Mouse (Mus musculus) myocyte (in vitro differentiated cells): ENCODE results near the gene Fastkd3. TPM values are rescaled to one million over a fixed set of nuclear protein-coding genes. Genes with fewer than 3 reads are reported as not detected.

Experiments used
- H3K27me3 ChIP-seq: one replicate; pipeline ENCODE4 v1.6.1; 2011; ENCODE audit not compliant: control insufficient read depth, insufficient read depth, insufficient read length
- H3K36me3 ChIP-seq: one replicate; pipeline ENCODE4 v1.6.1; 2011; ENCODE audit not compliant: control insufficient read depth, insufficient read depth
- H3K4me2 ChIP-seq: one replicate; pipeline ENCODE4 v1.6.1; 2011; ENCODE audit warnings: low read depth, control low read depth
- H3K4me3 ChIP-seq: one replicate; pipeline ENCODE4 v1.5.1; 2011; ENCODE audit warnings: mild to moderate bottlenecking, control low read depth, moderate library complexity
- H3K79me2 ChIP-seq: one replicate; pipeline ENCODE4 v1.6.1; 2011; ENCODE audit not compliant: control insufficient read depth, insufficient read depth
- H3ac ChIP-seq: one replicate; pipeline ENCODE4 v1.6.1; 2011; ENCODE audit not compliant: control insufficient read depth, insufficient read length
- CEBPB ChIP-seq: IDR thresholded peaks from 2 replicates; pipeline ENCODE4 v1.6.1; 2011; ENCODE audit warnings: mild to moderate bottlenecking, moderate library complexity; ENCODE audit not compliant: poor library complexity, insufficient read depth, severe bottlenecking
- E2F4 ChIP-seq: IDR thresholded peaks from one replicate; pipeline ENCODE4 v1.6.1; 2011; ENCODE audit warnings: mild to moderate bottlenecking, control low read depth, moderate library complexity; ENCODE audit not compliant: insufficient read depth
- MAX ChIP-seq: IDR thresholded peaks from one replicate; pipeline ENCODE4 v1.6.1; 2011; ENCODE audit warnings: low read depth, mild to moderate bottlenecking, control low read depth
- MYOD1 ChIP-seq, 3 experiments: IDR thresholded peaks; one replicate each; pipeline ENCODE4 v1.6.1; 2011; ENCODE audit warnings: control low read depth in 2 of 3, low read depth in 2 of 3, mild to moderate bottlenecking in 2 of 3, moderate library complexity in 1 of 3; ENCODE audit not compliant: insufficient read length in 2 of 3, control insufficient read depth in 1 of 3
- MYOG ChIP-seq, 3 experiments: IDR thresholded peaks; one replicate each; pipeline ENCODE4 v1.6.1; 2011; ENCODE audit warnings: control low read depth in 2 of 3, low read depth in 2 of 3, mild to moderate bottlenecking in 2 of 3; ENCODE audit not compliant: insufficient read length in 2 of 3, control insufficient read depth in 1 of 3, insufficient read depth in 1 of 3
- POLR2A ChIP-seq: IDR thresholded peaks from one replicate; pipeline ENCODE4 v1.6.1; 2011; ENCODE audit warnings: low read depth, mild to moderate bottlenecking, control low read depth, moderate library complexity; ENCODE audit not compliant: insufficient read length
- POLR2AphosphoS2 ChIP-seq: IDR thresholded peaks from one replicate; pipeline ENCODE4 v1.6.1; 2011; ENCODE audit warnings: low read depth, control low read depth; ENCODE audit not compliant: insufficient read length
- REST ChIP-seq: IDR thresholded peaks from one replicate; pipeline ENCODE4 v1.6.1; 2011; ENCODE audit warnings: mild to moderate bottlenecking, control low read depth, moderate library complexity; ENCODE audit not compliant: insufficient read depth, insufficient read length
- SRF ChIP-seq: IDR thresholded peaks from one replicate; pipeline ENCODE4 v1.6.1; 2011; ENCODE audit warnings: low read depth; ENCODE audit not compliant: control insufficient read depth, insufficient read length
- TCF12 ChIP-seq: IDR thresholded peaks from one replicate; pipeline ENCODE4 v1.6.1; 2011; ENCODE audit warnings: mild to moderate bottlenecking, control low read depth; ENCODE audit not compliant: poor library complexity, insufficient read depth, severe bottlenecking
- TCF3 ChIP-seq: IDR thresholded peaks from one replicate; pipeline ENCODE4 v1.6.1; 2011; ENCODE audit warnings: low read depth, control low read depth; ENCODE audit not compliant: insufficient read length
- USF1 ChIP-seq: IDR thresholded peaks from one replicate; pipeline ENCODE4 v1.6.1; 2011; ENCODE audit warnings: low read depth, mild to moderate bottlenecking, control low read depth, moderate library complexity
- polyA plus RNA-seq: library from polyadenylated mRNA; unstranded; fragments of >200 nt; fragmentation: generic; extraction: Trizol; gene quantifications from one replicate; pipeline ENCODE4 v1.2.1, GENCODE M21; 2012; ENCODE audit warnings: missing spikeins

Gene Fastkd3
- polyA plus RNA-seq, 1 experiment = 9.0 TPM

- Histone ChIP-seq H3ac (no peak overlapping the region), H3K36me3 (no peaks in the 10 kb centered on the region), H3K79me2 (no peaks in the 10 kb centered on the region), H3K27me3 (no peaks in the 10 kb centered on the region), H3K4me2 (peak overlapping the region; percentile 60), H3K4me3 (no peak overlapping the region)
- TF ChIP-seq E2F4 (no peak), USF1 (peak; percentile 85), MAX (no peak), MYOG (IDR thresholded peaks at IDR 0.05; ENCODE audit: control insufficient read depth in 1 of 3, insufficient read depth in 1 of 3, insufficient read length in 2 of 3, low read depth in 2 of 3) (no peak)
These were observed 23.7 kb downstream of the Fastkd3 start for GRCm38 (mm10) chr13:68605689-68606126.

GRCm38 (mm10) chr13:68607652-68608405, 25.8 kb downstream of the Fastkd3 start:
- TF ChIP-seq MAX = no peak
- TF ChIP-seq MYOG (IDR thresholded peaks at IDR 0.05; ENCODE audit: control insufficient read depth in 1 of 3, insufficient read depth in 1 of 3, insufficient read length in 2 of 3, low read depth in 2 of 3) = no peak
- TF ChIP-seq TCF12 = no peak
- no peak for TF ChIP-seq TCF3
- no peak for TF ChIP-seq E2F4
- TF ChIP-seq MYOD1 (IDR thresholded peaks at IDR 0.05; ENCODE audit: control insufficient read depth in 1 of 3, insufficient read length in 2 of 3, low read depth in 2 of 3) = no peak
- TF ChIP-seq POLR2AphosphoS2 = no peak
- no peak for TF ChIP-seq CEBPB
- no peak for TF ChIP-seq USF1
- no peak for TF ChIP-seq SRF
- TF ChIP-seq REST = no peak
- TF ChIP-seq POLR2A = no peak
- Histone ChIP-seq H3K4me2 (no peak overlapping the region), H3K4me3 (no peak overlapping the region), H3ac (no peak overlapping the region), H3K27me3 (no peaks in the 10 kb centered on the region), H3K79me2 (no peaks in the 10 kb centered on the region), H3K36me3 (no peaks in the 10 kb centered on the region)

GRCm38 (mm10) chr13:68622792-68623191, 40.8 kb downstream of the Fastkd3 start:
- no peak for TF ChIP-seq USF1
- TF ChIP-seq MAX = no peak
- TF ChIP-seq CEBPB = no peak
- TF ChIP-seq POLR2A = no peak
- TF ChIP-seq REST = no peak
- no peak for TF ChIP-seq MYOG (IDR thresholded peaks at IDR 0.05; ENCODE audit: control insufficient read depth in 1 of 3, insufficient read depth in 1 of 3, insufficient read length in 2 of 3, low read depth in 2 of 3)
- no peak for TF ChIP-seq E2F4
- peaks cover 7% of the 10 kb centered on the region for H3K27me3 ChIP-seq
- H3K36me3 ChIP-seq = no peaks in the 10 kb centered on the region
- no peak overlapping the region for H3K4me2 ChIP-seq
- no peaks in the 10 kb centered on the region for H3K79me2 ChIP-seq
- no peak overlapping the region for H3ac ChIP-seq
- no peak overlapping the region for H3K4me3 ChIP-seq

- H3K79me2 ChIP-seq = no peaks in the 10 kb centered on the region
- H3K27me3 ChIP-seq = no peaks in the 10 kb centered on the region
- no peak overlapping the region for H3K4me2 ChIP-seq
- H3ac ChIP-seq = no peak overlapping the region
- H3K36me3 ChIP-seq = no peaks in the 10 kb centered on the region
- no peak overlapping the region for H3K4me3 ChIP-seq
- TF ChIP-seq CEBPB = no peak
- no peak for TF ChIP-seq POLR2AphosphoS2
- TF ChIP-seq MYOD1 (IDR thresholded peaks at IDR 0.05; ENCODE audit: control insufficient read depth in 1 of 3, insufficient read length in 2 of 3, low read depth in 2 of 3) = no peak
- TF ChIP-seq TCF12 = no peak
- no peak for TF ChIP-seq MYOG (IDR thresholded peaks at IDR 0.05; ENCODE audit: control insufficient read depth in 1 of 3, insufficient read depth in 1 of 3, insufficient read length in 2 of 3, low read depth in 2 of 3)
- no peak for TF ChIP-seq TCF3
- no peak for TF ChIP-seq E2F4
- no peak for TF ChIP-seq MAX
These were observed 45.0 kb downstream of the Fastkd3 start for GRCm38 (mm10) chr13:68627041-68627440.

Other genes starting within 250 kb of the Fastkd3 start
- 13.8 TPM for gene Mtrr, start 85 bp upstream of the Fastkd3 start, polyA plus RNA-seq
- 0.06 TPM for gene 1700001L19Rik, start 15.2 kb downstream of the Fastkd3 start, polyA plus RNA-seq